Mouse (Mus musculus) lung, adult 2 months (tissue): ENCODE results near the gene Lmcd1.

Experiments
- CTCF ChIP-seq: fragments of 200-500 bp; IDR thresholded peaks from 2 replicates; pipeline ENCODE4 v1.5.1; 2011; ENCODE audit warnings: mild to moderate bottlenecking, low read length, control low read depth; ENCODE audit not compliant: insufficient read depth
- POLR2A ChIP-seq: fragments of 200-500 bp; IDR thresholded peaks from 2 replicates; pipeline ENCODE4 v1.6.1; 2011; ENCODE audit warnings: low read depth, mild to moderate bottlenecking, control low read depth, low read length, borderline replicate concordance; ENCODE audit errors: extremely low read depth

GRCm38 (mm10) chr6:112300633-112301032, 27.1 kb downstream of the Lmcd1 start:
- TF ChIP-seq CTCF: no peak
- TF ChIP-seq POLR2A: no peak
